Mouse (Mus musculus): ENCODE measurements at regions not wholly inside any gene's neighbourhood (a gene's known extent, or its start where the extent isn't known, plus 50 kb on each side); places are given as distances from the start of the nearest gene placed in this dataset. TPM values are rescaled to one million over a fixed set of nuclear protein-coding genes. Genes with fewer than 3 reads are reported as not detected.

Small RNA genes in the stretch of these regions (microRNA-seq; reads per million reads assigned to microRNA genes)
- not detected for gene Gm27883 (ENCODE audit: borderline number of aligned reads)

All from liver, embryonic 11.5 days (tissue).